Mouse (Mus musculus): Measurements from ENCODE around the gene Erc1. TPM values are rescaled to one million over a fixed set of nuclear protein-coding genes. Genes with fewer than 3 reads are reported as not detected.
"Not testable (repeated sequence)": the region's sequence is repeated elsewhere in the genome, so short reads cannot be mapped to it uniquely, and the experiment has no call there.

Erc1 gene
- polyA plus RNA-seq, 1 experiment from 2014 or later: 41.4 TPM

DNA sequence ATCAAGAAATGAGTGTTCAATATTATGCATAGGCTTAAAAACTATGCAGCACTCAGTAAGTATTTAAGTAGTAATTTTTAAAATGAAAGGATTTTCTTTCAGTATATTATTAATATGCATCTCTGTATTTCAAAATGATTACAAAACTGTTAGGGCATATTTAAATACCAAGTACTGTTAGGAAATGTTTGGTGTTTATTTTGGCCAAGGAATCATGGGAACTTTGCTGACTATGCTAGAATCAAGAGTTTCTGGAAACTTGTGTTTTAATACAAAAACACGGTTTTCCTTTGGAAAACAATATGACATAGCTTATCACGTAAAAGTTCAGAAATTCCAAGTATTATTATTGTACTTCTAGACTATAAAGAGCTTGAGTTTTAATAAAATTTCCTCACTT, 167.2 kb downstream of the Erc1 start:
- no peak for ATAC-seq (ENCODE audit: low FRiP score)
- Histone ChIP-seq H3K4me2 (replicated peaks) (no peak overlapping the region), H3K27ac (no peak overlapping the region), H3K4me3 (no peak overlapping the region), H3K36me3 (peaks cover 8% of the 10 kb centered on the region; the same call in 1 of the 2 replicates), H3K9me3 (replicated peaks) (0 out of 2 replicates have a peak, but pooled peaks cover 2% of the 10 kb centered on the region), H3K27me3 (no peaks in the 10 kb centered on the region), H3K9ac (no peak overlapping the region), H3K4me1 (no peaks in the 10 kb centered on the region)
- WGBS: 95% methylated on average over 2 of the region's 2 CpGs

DNA sequence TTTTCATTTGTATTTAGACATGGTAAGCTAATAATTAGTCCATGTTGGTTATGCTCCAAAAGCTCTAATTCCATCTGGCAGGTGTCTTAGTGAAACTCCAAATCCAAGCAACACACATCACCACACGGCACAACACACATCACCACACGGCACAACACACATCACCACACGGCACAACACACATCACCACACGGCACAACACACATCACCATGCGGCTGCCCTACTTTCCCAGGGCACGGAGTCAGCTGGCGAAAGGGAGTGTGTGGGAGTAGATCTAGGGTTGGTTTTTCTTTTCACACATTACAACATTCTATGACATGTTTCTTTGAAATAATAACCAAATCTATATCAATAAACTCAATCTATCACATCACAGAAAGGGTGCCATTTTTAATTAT, 173.2 kb downstream of the Erc1 start:
- Histone ChIP-seq H3K9ac (no peak overlapping the region), H3K4me1 (peaks cover 5% of the 10 kb centered on the region), H3K27ac (no peak overlapping the region), H3K4me2 (replicated peaks) (no peak overlapping the region), H3K9me3 (replicated peaks) (0 out of 2 replicates have a peak, but pooled peaks cover 2% of the 10 kb centered on the region), H3K4me3 (no peak overlapping the region), H3K27me3 (no peaks in the 10 kb centered on the region), H3K36me3 (peaks cover 8% of the 10 kb centered on the region; the same call in 1 of the 2 replicates)
- 91% methylated on average over 7 of the region's 7 CpGs for WGBS
- ATAC-seq (ENCODE audit: low FRiP score): no peak

DNA sequence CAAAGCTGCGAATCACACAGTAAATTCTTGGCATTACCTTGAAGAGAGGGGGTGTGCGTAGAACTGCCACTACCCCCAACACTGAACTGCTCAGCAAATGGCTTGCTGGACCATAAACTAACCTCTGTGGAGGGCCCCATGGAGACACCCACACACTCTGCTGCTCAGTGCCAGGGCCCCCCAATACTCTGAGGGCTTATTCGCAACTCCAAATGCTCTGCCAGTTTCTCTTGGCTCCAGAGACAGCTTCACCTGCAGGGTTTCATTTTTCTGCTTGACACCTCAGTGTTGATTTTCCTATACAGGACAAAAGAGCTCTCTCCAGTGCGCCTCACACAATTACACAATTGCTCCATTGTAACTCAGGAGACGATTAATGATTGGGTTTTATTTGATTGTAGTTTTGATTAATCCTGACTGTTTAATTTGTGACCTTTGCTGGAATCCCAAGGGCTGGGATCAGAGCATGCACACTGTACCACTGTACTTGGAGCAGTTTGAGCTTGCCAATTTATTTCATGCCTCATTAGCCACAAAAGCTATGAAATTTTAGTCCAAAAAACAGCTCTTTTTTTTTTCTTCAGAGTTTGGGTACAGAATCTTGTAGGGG, 173.7 kb downstream of the Erc1 start:
- Histone ChIP-seq H3K4me3 (no peak overlapping the region), H3K4me2 (replicated peaks) (no peak overlapping the region), H3K27me3 (no peaks in the 10 kb centered on the region), H3K4me1 (peaks cover 5% of the 10 kb centered on the region), H3K9me3 (replicated peaks) (0 out of 2 replicates have a peak, but pooled peaks cover 2% of the 10 kb centered on the region), H3K9ac (no peak overlapping the region), H3K27ac (peak overlapping the region; percentile 66), H3K36me3 (peaks cover 8% of the 10 kb centered on the region; the same call in 1 of the 2 replicates)
- peak; percentile 61; the same call in 1 of the 2 replicates for ATAC-seq (ENCODE audit: low FRiP score)
- 59% methylated on average over 5 of the region's 5 CpGs for WGBS

DNA sequence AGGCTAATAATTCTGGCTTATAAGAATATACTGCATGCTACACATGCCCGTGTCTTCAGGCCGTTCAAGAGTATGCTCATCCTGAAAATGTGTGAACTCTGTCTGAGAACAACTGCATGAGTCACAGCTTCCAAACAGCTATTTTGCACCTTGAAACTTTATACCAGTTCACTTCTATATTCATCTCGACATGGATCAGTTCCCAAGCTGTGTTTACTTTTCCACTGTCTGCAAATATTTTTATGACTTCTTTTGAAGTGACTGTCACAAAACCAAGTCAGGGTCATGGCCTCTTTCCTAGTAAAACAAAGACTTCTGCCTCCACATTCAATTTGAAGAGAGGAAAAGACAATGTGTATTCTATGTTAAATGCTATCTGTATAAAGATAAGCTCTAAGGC, 178.2 kb downstream of the Erc1 start:
- no peaks in the 10 kb centered on the region for H3K9me3 ChIP-seq (replicated peaks)
- ATAC-seq (ENCODE audit: low FRiP score): no peak
- no peak overlapping the region for H3K27ac ChIP-seq
- H3K4me2 ChIP-seq (replicated peaks): no peak overlapping the region
- H3K27me3 ChIP-seq: no peaks in the 10 kb centered on the region
- 72% methylated on average over 3 of the region's 3 CpGs for WGBS
- no peak overlapping the region for H3K9ac ChIP-seq
- peaks cover 5% of the 10 kb centered on the region for H3K4me1 ChIP-seq
- no peak overlapping the region for H3K4me3 ChIP-seq
- H3K36me3 ChIP-seq: peaks cover 5% of the 10 kb centered on the region; the same call in 1 of the 2 replicates

DNA sequence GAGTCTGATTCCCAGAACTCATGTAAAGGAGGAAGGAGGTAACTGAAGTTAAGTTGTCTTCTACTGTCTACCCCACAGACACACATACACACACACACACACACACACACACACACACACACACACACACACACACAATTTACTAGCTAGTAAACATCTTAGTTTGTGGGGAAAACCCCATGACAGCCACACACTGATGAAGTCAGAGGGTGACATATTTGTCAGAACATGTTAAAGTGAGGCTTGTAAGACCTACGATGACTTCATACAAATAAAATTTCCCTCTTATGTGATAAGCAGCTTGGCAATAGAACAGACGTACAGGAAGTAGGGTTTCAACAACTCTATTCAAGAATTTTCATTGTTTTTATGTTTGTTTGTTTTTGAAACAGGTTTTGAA, 185.0 kb downstream of the Erc1 start:
- no peak overlapping the region for H3K4me3 ChIP-seq
- H3K4me2 ChIP-seq (replicated peaks): no peak overlapping the region
- no peak overlapping the region for H3K27ac ChIP-seq
- H3K9me3 ChIP-seq (replicated peaks): no peaks in the 10 kb centered on the region
- 89% methylated on average over 2 of the region's 2 CpGs for WGBS
- ATAC-seq (ENCODE audit: low FRiP score): no peak
- H3K27me3 ChIP-seq: no peaks in the 10 kb centered on the region
- H3K36me3 ChIP-seq: no peaks in the 10 kb centered on the region
- no peaks in the 10 kb centered on the region for H3K4me1 ChIP-seq
- no peak overlapping the region for H3K9ac ChIP-seq

DNA sequence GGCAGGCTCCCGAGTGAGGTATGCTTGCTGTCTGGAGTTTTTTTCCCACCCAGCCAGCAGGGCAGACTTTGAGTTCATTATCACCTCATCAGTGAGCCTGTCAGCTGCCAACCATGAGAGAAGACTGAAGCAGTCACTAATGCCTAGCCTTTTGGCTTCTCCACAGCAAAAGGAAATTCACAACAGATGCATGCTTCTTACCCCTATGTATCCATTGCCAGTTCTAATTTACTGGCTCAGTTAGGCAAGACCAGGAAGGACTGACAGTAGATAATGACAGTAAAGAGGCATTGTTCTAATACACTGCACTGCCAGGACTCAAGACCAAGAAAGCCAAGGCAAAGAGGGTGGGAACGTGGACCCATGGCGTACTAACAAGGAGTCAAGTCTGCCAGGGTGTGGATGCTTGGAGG, 186.9 kb downstream of the Erc1 start:
- H3K4me2 ChIP-seq (replicated peaks): no peak overlapping the region
- H3K4me1 ChIP-seq: no peaks in the 10 kb centered on the region
- no peak overlapping the region for H3K27ac ChIP-seq
- no peaks in the 10 kb centered on the region for H3K36me3 ChIP-seq
- H3K4me3 ChIP-seq: no peak overlapping the region
- ATAC-seq (ENCODE audit: low FRiP score): no peak
- H3K9ac ChIP-seq: no peak overlapping the region
- no peaks in the 10 kb centered on the region for H3K9me3 ChIP-seq (replicated peaks)
- 74% methylated on average over 3 of the region's 3 CpGs for WGBS
- no peaks in the 10 kb centered on the region for H3K27me3 ChIP-seq

DNA sequence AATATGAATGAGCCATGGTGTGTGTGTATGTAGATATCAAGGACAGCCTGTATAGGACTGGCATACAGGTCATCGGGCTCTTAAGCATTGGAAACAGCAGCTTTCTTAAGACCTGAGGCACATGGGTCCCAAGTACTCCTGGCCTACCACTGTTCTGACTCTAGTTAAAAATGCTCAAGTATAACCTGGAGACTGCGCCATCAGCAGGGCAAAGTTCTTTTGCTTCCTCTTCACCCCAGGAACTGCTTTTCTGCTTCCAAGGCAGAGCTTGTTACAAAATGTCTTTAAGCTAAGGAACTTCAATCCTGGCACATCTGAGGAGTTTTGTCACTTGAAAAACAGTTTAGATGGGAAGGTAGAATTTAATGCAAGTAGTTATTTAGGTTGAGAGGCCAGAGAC, 189.5 kb downstream of the Erc1 start:
- no peaks in the 10 kb centered on the region for H3K9me3 ChIP-seq (replicated peaks)
- H3K4me1 ChIP-seq: no peaks in the 10 kb centered on the region
- 97% methylated on average over 2 of the region's 2 CpGs for WGBS
- H3K4me3 ChIP-seq: no peak overlapping the region
- no peaks in the 10 kb centered on the region for H3K27me3 ChIP-seq
- H3K4me2 ChIP-seq (replicated peaks): no peak overlapping the region
- no peak for ATAC-seq (ENCODE audit: low FRiP score)
- H3K36me3 ChIP-seq: no peaks in the 10 kb centered on the region
- H3K27ac ChIP-seq: no peak overlapping the region
- H3K9ac ChIP-seq: no peak overlapping the region

DNA sequence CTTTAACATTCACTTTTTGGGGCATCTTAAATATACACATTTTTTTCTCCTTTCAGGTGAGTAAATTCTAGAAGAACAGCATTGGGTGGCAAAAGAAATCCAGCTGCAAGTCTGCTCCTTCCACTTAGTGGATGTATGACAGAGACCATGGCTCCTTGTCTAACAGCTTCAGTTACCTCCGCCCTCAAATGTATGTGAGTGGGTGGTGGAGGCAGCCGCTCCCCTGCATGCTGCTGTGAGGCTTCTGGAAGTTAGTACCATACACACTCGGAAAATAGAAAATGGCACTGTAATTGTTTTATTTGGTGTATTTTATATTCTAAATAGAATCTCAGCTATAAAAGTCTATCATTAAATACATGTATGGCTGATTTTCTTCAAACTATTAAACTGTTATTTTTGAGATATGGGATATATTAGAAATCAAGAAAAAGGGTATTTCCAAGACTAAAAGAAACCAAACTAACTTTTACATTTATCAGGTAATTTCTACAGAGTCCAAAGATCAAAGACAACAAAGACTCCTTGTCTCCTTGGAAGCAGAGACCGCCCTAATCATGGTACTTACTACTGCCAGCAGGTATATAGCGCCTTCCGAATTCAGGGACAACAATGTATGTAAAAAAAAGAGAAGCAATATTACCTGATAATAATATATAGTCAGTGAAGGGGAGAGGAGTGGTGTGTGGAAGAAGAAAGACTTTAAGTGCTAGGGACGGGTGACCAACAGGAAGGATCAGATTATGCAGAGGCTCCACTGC, 190.4 kb downstream of the Erc1 start:
- Histone ChIP-seq H3K27me3 (no peaks in the 10 kb centered on the region), H3K4me1 (no peaks in the 10 kb centered on the region), H3K9me3 (replicated peaks) (no peaks in the 10 kb centered on the region), H3K9ac (no peak overlapping the region), H3K27ac (no peak overlapping the region), H3K4me3 (no peak overlapping the region), H3K4me2 (replicated peaks) (no peak overlapping the region), H3K36me3 (no peaks in the 10 kb centered on the region)
- 93% methylated on average over 7 of the region's 7 CpGs for WGBS
- no peak for ATAC-seq (ENCODE audit: low FRiP score)

DNA sequence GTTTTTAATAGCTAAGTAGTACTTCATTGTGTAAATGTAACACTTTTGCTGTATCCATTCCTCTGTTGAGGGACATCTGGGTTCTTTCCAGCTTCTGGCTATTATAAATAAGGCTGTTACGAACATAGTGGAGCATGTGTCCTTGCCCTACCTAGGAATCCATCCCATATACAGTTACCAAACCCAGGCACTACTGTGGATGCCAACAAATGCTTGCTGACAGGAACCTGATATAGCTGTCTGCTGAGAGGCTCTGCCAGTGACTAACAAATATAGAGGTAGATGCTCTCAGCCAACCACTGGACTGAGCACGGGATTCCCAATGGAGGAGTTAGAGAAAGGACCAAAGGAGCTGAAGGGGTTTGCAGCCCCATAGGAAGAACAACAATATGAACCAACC, 193.2 kb downstream of the Erc1 start:
- not testable (repeated sequence) for H3K9me3 ChIP-seq (replicated peaks); H3K4me1 ChIP-seq; H3K27me3 ChIP-seq; H3K27ac ChIP-seq; H3K4me3 ChIP-seq; H3K9ac ChIP-seq; H3K36me3 ChIP-seq; ATAC-seq (ENCODE audit: low FRiP score); H3K4me2 ChIP-seq (replicated peaks)
- 90% methylated on average over 2 of the region's 2 CpGs for WGBS

DNA sequence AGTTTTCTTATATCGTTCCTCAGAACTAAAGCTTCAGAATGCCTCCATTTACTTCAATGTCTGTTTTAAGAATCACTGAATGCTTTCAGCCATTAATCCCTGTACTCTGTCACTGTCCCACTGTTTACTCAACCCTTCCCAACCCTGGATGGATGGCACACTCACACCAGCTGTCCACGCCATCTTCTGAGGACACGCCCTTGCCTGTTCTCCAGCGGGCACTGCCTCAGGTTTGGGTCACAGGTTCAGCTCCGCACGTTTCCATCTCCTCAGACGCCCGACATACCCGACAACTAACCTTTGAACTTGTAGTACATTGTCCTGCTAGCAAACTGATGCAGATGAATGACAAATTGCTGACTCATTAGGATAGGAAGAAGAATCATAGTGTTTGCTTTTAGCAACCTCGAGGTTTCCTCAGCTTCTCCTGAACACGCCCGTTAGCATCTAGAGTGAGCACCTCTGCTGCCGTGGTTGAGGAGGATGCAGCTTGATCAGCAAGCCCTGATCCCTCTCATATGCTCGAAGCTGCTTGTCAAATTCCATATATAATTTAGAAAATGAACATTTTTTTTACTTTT, 204.0 kb downstream of the Erc1 start:
- no peaks in the 10 kb centered on the region for H3K27me3 ChIP-seq
- no peaks in the 10 kb centered on the region for H3K36me3 ChIP-seq
- ATAC-seq (ENCODE audit: low FRiP score): no peak
- H3K9me3 ChIP-seq (replicated peaks): no peaks in the 10 kb centered on the region
- H3K4me3 ChIP-seq: no peak overlapping the region
- WGBS: 69% methylated on average over 14 of the region's 14 CpGs
- H3K4me2 ChIP-seq (replicated peaks): no peak overlapping the region
- H3K27ac ChIP-seq: no peak overlapping the region
- no peaks in the 10 kb centered on the region for H3K4me1 ChIP-seq
- no peak overlapping the region for H3K9ac ChIP-seq

DNA sequence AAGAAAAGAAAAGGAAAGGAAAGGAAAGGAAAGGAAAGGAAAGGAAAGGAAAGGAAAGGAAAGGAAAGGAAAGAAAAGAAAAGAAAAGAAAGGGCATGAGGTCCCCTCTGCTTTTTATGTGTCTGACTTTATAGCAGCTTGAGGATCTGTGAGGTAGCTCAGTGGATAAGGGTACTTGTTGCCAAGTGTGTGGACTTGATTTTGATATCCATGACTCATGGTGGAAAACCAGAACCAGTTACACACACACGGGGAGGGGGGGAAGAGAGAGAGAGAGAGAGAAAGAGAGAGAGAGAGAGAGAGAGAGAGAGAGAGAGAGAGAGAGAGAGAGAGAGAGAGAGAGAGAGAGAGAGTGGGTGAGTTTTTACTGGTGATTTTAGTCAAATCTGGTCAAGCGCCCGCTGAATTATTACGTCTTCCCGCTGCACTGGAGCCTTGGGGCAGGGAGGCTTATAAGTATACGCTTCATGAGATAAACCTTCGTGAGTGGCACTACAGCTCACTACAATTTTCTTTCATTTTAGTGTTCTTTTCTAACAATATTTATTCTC, 204.7 kb downstream of the Erc1 start:
- Histone ChIP-seq H3K9me3 (replicated peaks) (no peaks in the 10 kb centered on the region), H3K27me3 (no peaks in the 10 kb centered on the region), H3K36me3 (no peaks in the 10 kb centered on the region), H3K4me3 (no peak overlapping the region), H3K4me1 (no peaks in the 10 kb centered on the region), H3K9ac (no peak overlapping the region), H3K4me2 (replicated peaks) (no peak overlapping the region), H3K27ac (no peak overlapping the region)
- WGBS: 94% methylated on average over 7 of the region's 7 CpGs
- ATAC-seq (ENCODE audit: low FRiP score): no peak

DNA sequence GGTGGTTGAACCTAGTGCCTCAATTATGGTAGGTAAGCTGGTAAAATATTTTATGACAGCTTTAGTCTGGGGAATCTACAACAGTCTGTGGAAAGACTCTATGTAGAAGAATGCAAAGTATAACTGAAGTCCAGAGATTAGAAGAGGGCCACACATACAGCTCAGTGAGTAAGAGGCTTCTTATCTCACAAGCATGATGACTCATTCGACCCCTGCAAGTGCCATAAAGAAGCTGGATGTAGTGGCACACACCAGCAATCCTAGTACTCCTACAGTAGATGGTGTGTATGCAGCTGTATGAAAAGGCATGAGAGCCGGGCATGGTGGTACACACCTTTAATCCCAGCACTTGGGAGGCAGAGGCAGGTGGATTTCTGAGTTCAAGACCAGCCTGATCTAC, 205.2 kb downstream of the Erc1 start:
- no peak overlapping the region for H3K27ac ChIP-seq
- H3K36me3 ChIP-seq: no peaks in the 10 kb centered on the region
- ATAC-seq (ENCODE audit: low FRiP score): no peak
- no peak overlapping the region for H3K4me2 ChIP-seq (replicated peaks)
- no peak overlapping the region for H3K4me3 ChIP-seq
- H3K9ac ChIP-seq: no peak overlapping the region
- H3K27me3 ChIP-seq: no peaks in the 10 kb centered on the region
- H3K4me1 ChIP-seq: no peaks in the 10 kb centered on the region
- WGBS: 94% methylated on average over 2 of the region's 2 CpGs
- H3K9me3 ChIP-seq (replicated peaks): no peaks in the 10 kb centered on the region

Measured in hindbrain, embryonic 12.5 days (tissue).